Mouse (Mus musculus) liver, embryonic 16.5 days (tissue): Measurements from ENCODE around the gene Ccl22. TPM values are rescaled to one million over a fixed set of nuclear protein-coding genes. Genes with fewer than 3 reads are reported as not detected.
A peak's percentile ranks its signal among the peaks of the same experiment; 100 is the strongest.

ENCODE experiments used
- ATAC-seq: fragments of 200-750 bp; cut with Nextera tagmentation; 2 replicates; pipeline ENCODE4 v1.8.0; 2017; ENCODE audit warnings: low read depth, mild to moderate bottlenecking, moderate number of reproducible peaks, moderate library complexity
- H3K27ac ChIP-seq: fragments of 300-500 bp; sonication (generic); 2 replicates; pipeline ENCODE4 v1.5.1; 2014; ENCODE audit warnings: mild to moderate bottlenecking, low read length
- H3K27me3 ChIP-seq: fragments of 300-500 bp; sonication (generic); 2 replicates; pipeline ENCODE4 v1.6.1; 2014; ENCODE audit warnings: low read depth, low read length, mixed read lengths; ENCODE audit not compliant: control insufficient read depth, insufficient read depth
- H3K36me3 ChIP-seq: fragments of 300-500 bp; sonication (generic); 2 replicates; pipeline ENCODE4 v1.6.1; 2014; ENCODE audit warnings: mild to moderate bottlenecking; ENCODE audit not compliant: control insufficient read depth, insufficient read depth
- H3K4me1 ChIP-seq: fragments of 300-500 bp; sonication (generic); 2 replicates; pipeline ENCODE4 v1.6.1; 2014; ENCODE audit warnings: low read depth, low read length, mixed read lengths; ENCODE audit not compliant: control insufficient read depth
- H3K4me2 ChIP-seq: fragments of 300-500 bp; sonication (generic); 2 replicates; pipeline ENCODE4 v1.6.1; 2014; ENCODE audit warnings: low read depth, low read length, mixed read lengths
- H3K4me3 ChIP-seq: fragments of 300-500 bp; sonication (generic); 2 replicates; pipeline ENCODE4 v1.5.1; 2014; ENCODE audit warnings: low read depth, mild to moderate bottlenecking, low read length
- H3K9ac ChIP-seq: fragments of 300-500 bp; sonication (generic); 2 replicates; pipeline ENCODE4 v1.6.1; 2014; ENCODE audit warnings: low read depth, low read length
- H3K9me3 ChIP-seq: fragments of 300-500 bp; sonication (generic); replicated peaks from 2 replicates; pipeline ENCODE4 v1.6.1; 2016; ENCODE audit warnings: low read length; ENCODE audit not compliant: control insufficient read depth
- WGBS: fragments of 180-500 bp; shearing (Covaris S2); extraction: QIAGEN DNeasy Blood & Tissue Kit; methylation state at CpG from one replicate; pipeline ENCODE4 v1.1.7; 2014; ENCODE audit not compliant: insufficient replicate concordance; 5-methylcytosine and 5-hydroxymethylcytosine counted together
- polyA plus RNA-seq: library from polyadenylated mRNA; unstranded; fragments of >200 nt; fragmentation: Nextera tagmentation; extraction: Ambion mirVana; gene quantifications from 2 replicates; pipeline ENCODE4 v1.2.1, GENCODE M21; 2015

The Ccl22 gene
- polyA plus RNA-seq, 1 experiment from 2014 or later: 0.27 TPM

GRCm38 (mm10) chr8:94770945-94771344 lies 25.6 kb downstream of the Ccl22 start:
- peaks cover 13% of the 10 kb centered on the region for H3K4me1 ChIP-seq
- no peaks in the 10 kb centered on the region for H3K9me3 ChIP-seq
- no peaks in the 10 kb centered on the region for H3K36me3 ChIP-seq
- peak; percentile 48; the same call in 1 of the 2 replicates for ATAC-seq
- WGBS: 32% methylated on average over 6 of the region's 6 CpGs
- H3K27ac ChIP-seq: no peak overlapping the region
- H3K27me3 ChIP-seq: peaks cover 59% of the 10 kb centered on the region
- H3K4me3 ChIP-seq: no peak overlapping the region
- no peak overlapping the region for H3K4me2 ChIP-seq
- no peak overlapping the region for H3K9ac ChIP-seq

DNA sequence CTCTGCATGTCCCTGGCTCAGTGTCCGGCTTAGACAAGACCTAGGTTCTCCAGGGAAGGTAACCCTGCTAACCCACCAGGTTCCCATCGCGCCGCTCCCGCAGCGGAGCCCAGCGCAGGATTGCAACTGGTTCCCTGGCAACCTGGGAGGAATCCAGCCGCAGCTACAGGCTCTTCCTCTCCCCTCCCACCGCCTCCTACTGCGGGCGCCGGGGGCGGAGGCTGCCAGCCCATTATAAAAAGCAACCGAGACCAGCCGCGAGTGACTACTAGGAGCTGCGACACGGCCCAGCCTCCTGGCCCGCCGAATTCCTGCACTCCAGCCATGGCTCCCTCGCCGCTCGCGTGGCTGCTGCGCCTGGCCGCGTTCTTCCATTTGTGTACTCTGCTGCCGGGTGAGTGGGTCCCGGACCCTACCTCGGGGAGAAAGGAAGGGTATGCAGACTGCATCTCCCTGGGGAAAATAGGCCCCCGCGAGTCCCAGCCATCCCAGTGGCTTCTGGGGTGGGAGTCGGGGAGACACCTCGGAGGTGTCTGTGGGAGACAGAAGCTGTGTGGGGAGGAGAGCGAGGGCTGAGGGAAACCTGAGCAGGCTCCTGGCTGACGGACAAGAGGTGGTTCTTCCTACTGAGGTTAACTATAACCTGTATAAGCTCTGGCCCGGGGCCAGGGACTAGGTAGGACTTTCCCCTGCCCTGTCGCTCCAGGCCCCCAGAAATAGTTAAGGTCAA lies 26.7 kb downstream of the Ccl22 start, which contains the start of gene Cx3cl1:
Gene Cx3cl1 (plus strand): TSS at position 69 of the 730 bp plus-strand sequence.
- Histone ChIP-seq H3K4me1 (peaks cover 13% of the 10 kb centered on the region), H3K4me2 (peak within 1 kb of the TSS; percentile 59), H3K9me3 (no peaks in the 10 kb centered on the region), H3K4me3 (peak within 1 kb of the TSS; percentile 44), H3K36me3 (no peaks in the 10 kb centered on the region), H3K9ac (0 out of 2 replicates have a peak within 1 kb of the TSS, but pooled peaks have one; percentile 5), H3K27ac (no peak within 1 kb of the TSS), H3K27me3 (peaks cover 59% of the 10 kb centered on the region)
- ATAC-seq: peak; percentile 53; the same call in 1 of the 2 replicates
- WGBS: 1% methylated on average over 38 of the region's 38 CpGs

- H3K4me1 ChIP-seq: peaks cover 13% of the 10 kb centered on the region
- no peak overlapping the region for H3K4me2 ChIP-seq
- H3K4me3 ChIP-seq: no peak overlapping the region
- no peaks in the 10 kb centered on the region for H3K9me3 ChIP-seq
- H3K27ac ChIP-seq: no peak overlapping the region
- peaks cover 59% of the 10 kb centered on the region for H3K27me3 ChIP-seq
- WGBS: 49% methylated on average over 6 of the region's 6 CpGs
- H3K9ac ChIP-seq: no peak overlapping the region
- ATAC-seq: no peak
- no peaks in the 10 kb centered on the region for H3K36me3 ChIP-seq
These were observed 27.7 kb downstream of the Ccl22 start for GRCm38 (mm10) chr8:94773048-94773447.

- H3K4me2 ChIP-seq: no peak overlapping the region
- H3K4me3 ChIP-seq: no peak overlapping the region
- no peak for ATAC-seq
- no peaks in the 10 kb centered on the region for H3K9me3 ChIP-seq
- no peak overlapping the region for H3K9ac ChIP-seq
- H3K27me3 ChIP-seq: peaks cover 59% of the 10 kb centered on the region
- no peaks in the 10 kb centered on the region for H3K36me3 ChIP-seq
- H3K27ac ChIP-seq: no peak overlapping the region
- 59% methylated on average over 12 of the region's 12 CpGs for WGBS
- H3K4me1 ChIP-seq: peaks cover 13% of the 10 kb centered on the region
These were observed 28.3 kb downstream of the Ccl22 start for GRCm38 (mm10) chr8:94773700-94774171.

DNA sequence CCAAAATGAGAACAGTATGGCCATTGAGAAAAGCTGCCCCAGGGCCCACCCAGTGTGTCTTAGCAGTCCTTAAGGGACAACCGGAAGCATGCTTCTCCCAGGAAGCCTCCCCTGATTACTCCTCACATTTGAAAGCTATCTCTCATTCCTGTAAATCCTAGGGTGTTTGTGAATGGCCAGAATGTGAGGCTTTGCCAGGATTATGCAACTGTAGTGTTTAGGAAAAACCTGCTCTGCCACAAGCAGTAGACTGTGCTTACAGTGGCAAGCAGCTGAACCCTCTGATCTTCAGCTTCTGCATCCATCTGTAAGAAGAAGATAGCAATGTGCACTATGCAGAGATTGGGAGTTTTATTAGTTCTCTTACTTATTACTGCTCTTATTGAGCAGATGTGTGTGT lies 29.2 kb downstream of the Ccl22 start:
- H3K36me3 ChIP-seq: no peaks in the 10 kb centered on the region
- peaks cover 58% of the 10 kb centered on the region for H3K27me3 ChIP-seq
- WGBS: 73% methylated on average over 1 of the region's 1 CpGs

DNA sequence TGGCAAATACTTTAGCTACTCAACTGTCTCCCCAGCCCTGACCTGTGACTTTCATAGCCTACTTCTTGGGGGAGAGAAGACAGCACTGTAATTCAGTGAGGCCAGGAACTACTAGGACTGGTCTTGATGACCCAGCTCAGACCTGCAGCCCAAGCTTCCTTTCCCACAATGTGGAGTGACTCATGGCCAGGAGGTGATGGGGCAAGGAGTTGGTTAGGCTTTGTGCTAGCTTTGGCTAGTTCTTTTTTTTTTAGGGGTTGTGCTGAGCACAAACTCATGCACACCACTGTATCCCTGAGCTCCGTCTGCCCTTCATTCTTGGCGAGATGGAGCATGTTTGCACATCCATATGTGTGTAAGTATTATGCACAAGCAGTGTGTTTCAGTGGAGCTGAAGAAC lies 31.0 kb downstream of the Ccl22 start:
- Histone ChIP-seq H3K27me3 (peaks cover 41% of the 10 kb centered on the region), H3K9ac (no peak overlapping the region), H3K27ac (no peak overlapping the region), H3K36me3 (no peaks in the 10 kb centered on the region), H3K4me3 (no peak overlapping the region), H3K9me3 (no peaks in the 10 kb centered on the region), H3K4me1 (peaks cover 16% of the 10 kb centered on the region), H3K4me2 (no peak overlapping the region)
- no peak for ATAC-seq
- 57% methylated on average over 2 of the region's 2 CpGs for WGBS

More for the DNA sequence above, 29.2 kb downstream of the Ccl22 start:
- Histone ChIP-seq H3K9me3 (no peaks in the 10 kb centered on the region), H3K9ac (no peak overlapping the region), H3K4me3 (no peak overlapping the region), H3K27ac (no peak overlapping the region), H3K4me2 (no peak overlapping the region), H3K4me1 (peaks cover 13% of the 10 kb centered on the region)
- ATAC-seq: no peak

DNA sequence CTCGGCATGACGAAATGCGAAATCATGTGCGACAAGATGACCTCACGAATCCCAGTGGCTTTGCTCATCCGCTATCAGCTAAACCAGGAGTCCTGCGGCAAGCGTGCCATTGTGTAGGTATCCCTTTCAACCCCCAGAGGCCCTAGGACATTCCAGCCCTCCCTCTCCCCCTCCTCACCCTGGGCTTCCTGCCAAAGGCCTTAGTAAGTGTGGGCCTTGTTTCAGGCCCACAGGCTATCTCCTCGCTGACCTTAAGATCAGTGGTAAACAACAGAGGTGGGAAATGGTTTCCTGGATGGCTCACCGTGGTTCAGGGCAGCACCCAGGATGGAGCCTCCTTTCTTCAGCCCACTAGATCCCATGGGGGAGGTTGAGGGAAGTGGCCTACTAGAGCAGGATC lies 32.6 kb downstream of the Ccl22 start:
- H3K36me3 ChIP-seq: no peaks in the 10 kb centered on the region
- no peak overlapping the region for H3K27ac ChIP-seq
- no peaks in the 10 kb centered on the region for H3K9me3 ChIP-seq
- H3K27me3 ChIP-seq: peaks cover 24% of the 10 kb centered on the region
- 51% methylated on average over 10 of the region's 10 CpGs for WGBS
- no peak overlapping the region for H3K4me2 ChIP-seq
- no peak for ATAC-seq
- H3K4me1 ChIP-seq: peaks cover 16% of the 10 kb centered on the region
- H3K9ac ChIP-seq: no peak overlapping the region
- no peak overlapping the region for H3K4me3 ChIP-seq

- 0 out of 2 replicates have a peak, but pooled peaks have one; percentile 27 for ATAC-seq
- H3K36me3 ChIP-seq: no peaks in the 10 kb centered on the region
- no peak overlapping the region for H3K9ac ChIP-seq
- no peak overlapping the region for H3K4me2 ChIP-seq
- peaks cover 16% of the 10 kb centered on the region for H3K4me1 ChIP-seq
- H3K9me3 ChIP-seq: no peaks in the 10 kb centered on the region
- 20% methylated on average over 5 of the region's 5 CpGs for WGBS
- H3K4me3 ChIP-seq: no peak overlapping the region
- peaks cover 19% of the 10 kb centered on the region for H3K27me3 ChIP-seq
- H3K27ac ChIP-seq: no peak overlapping the region
These were observed 33.1 kb downstream of the Ccl22 start for GRCm38 (mm10) chr8:94778473-94778872.

DNA sequence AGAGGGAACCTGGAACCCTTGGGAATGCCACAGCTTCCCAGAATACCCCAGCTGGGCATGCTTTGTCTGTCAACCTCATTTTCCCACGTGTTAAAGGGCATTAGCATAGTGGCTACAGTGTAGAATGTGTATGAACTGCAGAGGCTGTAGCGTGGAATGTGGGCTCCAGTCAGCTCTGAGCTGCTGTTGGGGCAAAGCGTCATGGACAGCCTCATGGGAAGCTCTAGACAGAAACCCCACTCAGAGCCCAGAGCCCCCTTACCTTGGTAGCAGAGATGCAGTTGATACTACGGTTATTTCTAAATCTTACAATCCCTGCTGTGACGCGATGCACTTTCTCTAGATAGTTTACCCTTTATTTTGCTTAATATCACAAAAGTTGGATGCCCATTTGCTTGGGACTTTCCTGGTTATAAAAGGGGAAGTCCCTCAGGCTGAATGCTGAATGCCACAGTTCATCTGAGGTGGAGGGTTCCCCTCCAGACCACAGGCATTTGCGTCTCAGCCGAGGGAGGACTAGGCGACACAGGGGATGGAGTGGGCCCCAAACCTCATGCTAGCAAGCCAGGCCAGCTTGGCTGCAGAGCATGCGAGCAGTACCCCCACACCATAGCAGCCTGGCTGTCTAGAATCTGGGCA lies 33.6 kb downstream of the Ccl22 start:
- Histone ChIP-seq H3K4me3 (no peak overlapping the region), H3K4me2 (no peak overlapping the region), H3K36me3 (no peaks in the 10 kb centered on the region), H3K27me3 (peaks cover 14% of the 10 kb centered on the region), H3K9ac (no peak overlapping the region), H3K9me3 (no peaks in the 10 kb centered on the region), H3K27ac (no peak overlapping the region), H3K4me1 (peaks cover 16% of the 10 kb centered on the region)
- no peak; the same call in 1 of the 2 replicates for ATAC-seq
- WGBS: 31% methylated on average over 10 of the region's 10 CpGs
